Mouse (Mus musculus) cerebellum, adult 2 months (tissue): ENCODE data around the gene Tnfaip3.

Experiments
- CTCF ChIP-seq: fragments of 200-500 bp; IDR thresholded peaks from 2 replicates; pipeline ENCODE4 v1.5.1; 2011; ENCODE audit warnings: low read depth, mild to moderate bottlenecking, control low read depth, low read length, moderate library complexity, borderline replicate concordance; ENCODE audit not compliant: insufficient read depth
- POLR2A ChIP-seq: fragments of 200-500 bp; IDR thresholded peaks from 2 replicates; pipeline ENCODE4 v1.6.1; 2011; ENCODE audit warnings: low read length, control low read depth, borderline replicate concordance; ENCODE audit not compliant: insufficient read depth

DNA sequence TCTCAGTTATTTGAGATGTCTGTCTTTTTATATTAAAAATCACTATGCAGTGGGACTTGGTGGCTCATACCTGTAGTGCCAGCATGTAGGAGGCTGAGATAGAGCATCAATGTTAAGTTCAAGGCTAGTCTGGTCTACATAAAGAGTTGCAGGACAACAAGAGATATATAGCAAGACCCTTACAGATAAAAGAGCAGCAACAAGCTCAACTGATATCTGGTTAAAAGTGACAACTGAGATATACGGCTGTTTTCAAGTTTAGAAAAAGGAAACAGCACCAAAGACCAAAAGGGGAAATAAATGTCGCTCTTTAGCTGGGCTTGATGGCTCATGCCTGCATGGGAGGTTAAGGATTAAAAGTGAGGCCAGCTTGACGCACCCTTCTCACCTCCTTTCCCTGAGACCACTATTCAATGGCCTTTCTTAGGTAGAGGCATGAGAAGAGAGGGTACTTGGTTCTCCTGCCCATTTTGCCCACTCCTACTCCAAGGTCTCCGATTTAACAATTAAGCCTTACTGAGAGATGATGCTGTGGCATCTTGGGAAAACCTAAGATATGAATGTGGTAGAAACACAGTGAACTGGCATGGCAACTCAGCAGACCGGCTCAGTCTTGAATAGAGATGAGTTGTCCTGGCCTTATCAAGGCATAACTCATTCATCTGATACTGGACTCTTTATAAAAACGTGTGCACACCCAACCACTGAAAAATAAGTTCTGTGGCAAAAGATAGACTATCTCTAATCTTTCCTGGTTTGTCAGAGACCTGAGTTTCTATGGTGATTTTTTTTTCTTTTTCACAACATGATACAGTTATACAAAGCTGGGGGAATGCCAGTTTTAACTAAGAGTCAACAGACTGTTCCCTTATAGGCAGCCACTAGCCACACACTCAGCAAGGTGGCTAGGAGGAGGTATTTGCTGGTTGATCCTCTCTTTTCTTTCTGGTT, 49.5 kb upstream of the Tnfaip3 start:
- TF ChIP-seq CTCF: no peak
- no peak for TF ChIP-seq POLR2A
